Mouse (Mus musculus) intestine, embryonic 14.5 days (tissue): ENCODE measurements around the gene Lhfpl2. TPM values are rescaled to one million over a fixed set of nuclear protein-coding genes. Genes with fewer than 3 reads are reported as not detected.

Experiments
- ATAC-seq: fragments of 200-750 bp; cut with Nextera tagmentation; replicated peaks from 2 replicates; pipeline ENCODE4 v1.8.0; 2017; ENCODE audit warnings: low read depth, moderate number of reproducible peaks, moderate TSS enrichment, moderate library complexity; ENCODE audit not compliant: low FRiP score, low TSS enrichment
- DNase-seq: peaks from one replicate; pipeline ENCODE4 v3.0.0-alpha.2; 2018; ENCODE audit warnings: low spot score
- H3K27ac ChIP-seq: fragments of 300-500 bp; sonication (generic); 2 replicates; pipeline ENCODE4 v1.5.1; 2014; ENCODE audit warnings: low read depth, mild to moderate bottlenecking, control low read depth
- H3K27me3 ChIP-seq: fragments of 300-500 bp; sonication (generic); replicated peaks from 2 replicates; pipeline ENCODE4 v1.6.1; 2014; ENCODE audit warnings: low read length, control low read depth; ENCODE audit not compliant: control insufficient read depth, insufficient read depth
- H3K36me3 ChIP-seq: fragments of 300-500 bp; sonication (generic); 2 replicates; pipeline ENCODE4 v1.6.1; 2014; ENCODE audit warnings: low read length, control low read depth; ENCODE audit not compliant: control insufficient read depth, insufficient read depth
- H3K4me1 ChIP-seq: fragments of 300-500 bp; sonication (generic); replicated peaks from 2 replicates; pipeline ENCODE4 v1.6.1; 2014; ENCODE audit warnings: low read length, control low read depth, mixed read lengths; ENCODE audit not compliant: control insufficient read depth, insufficient read depth
- H3K4me2 ChIP-seq: fragments of 300-500 bp; sonication (generic); 2 replicates; pipeline ENCODE4 v1.6.1; 2014; ENCODE audit warnings: low read length
- H3K4me3 ChIP-seq: fragments of 300-500 bp; sonication (generic); 2 replicates; pipeline ENCODE4 v1.5.1; 2014; ENCODE audit warnings: low read depth, low read length, control low read depth, mixed read lengths
- H3K9ac ChIP-seq: fragments of 300-500 bp; sonication (generic); 2 replicates; pipeline ENCODE4 v1.6.1; 2014; ENCODE audit warnings: mild to moderate bottlenecking, low read length
- H3K9me3 ChIP-seq: fragments of 300-500 bp; sonication (generic); 2 replicates; pipeline ENCODE4 v1.6.1; 2016; ENCODE audit warnings: low read length, control low read depth; ENCODE audit not compliant: control insufficient read depth
- WGBS: fragments of 180-500 bp; shearing (Covaris S2); extraction: QIAGEN DNeasy Blood & Tissue Kit; methylation state at CpG from one replicate; pipeline ENCODE4 v1.1.7; 2014; 5-methylcytosine and 5-hydroxymethylcytosine counted together
- polyA plus RNA-seq: library from polyadenylated mRNA; unstranded; fragments of >200 nt; fragmentation: Nextera tagmentation; extraction: Ambion mirVana; gene quantifications from 2 replicates; pipeline ENCODE4 v1.2.1, GENCODE M21; 2014

The Lhfpl2 gene
- polyA plus RNA-seq, 1 experiment from 2014 or later: 17.3 TPM

GRCm38 (mm10) chr13:94099087-94099486 lies 41.5 kb downstream of the Lhfpl2 start:
- H3K27me3 ChIP-seq: no peaks in the 10 kb centered on the region

GRCm38 (mm10) chr13:94100361-94100760 lies 42.8 kb downstream of the Lhfpl2 start:
- Histone ChIP-seq H3K27me3 (no peaks in the 10 kb centered on the region), H3K9me3 (no peaks in the 10 kb centered on the region), H3K4me1 (peaks cover 15% of the 10 kb centered on the region), H3K4me3 (no peak overlapping the region), H3K36me3 (no peaks in the 10 kb centered on the region), H3K9ac (no peak overlapping the region), H3K4me2 (no peak overlapping the region), H3K27ac (no peak overlapping the region)
- ATAC-seq (no peak), DNase-seq (no peak)
- WGBS: 72% methylated on average over 3 of the region's 3 CpGs

More at GRCm38 (mm10) chr13:94099087-94099486, 41.5 kb downstream of the Lhfpl2 start:
- H3K4me3 ChIP-seq: no peak overlapping the region
- no peaks in the 10 kb centered on the region for H3K36me3 ChIP-seq
- ATAC-seq (no peak), DNase-seq (no peak)
- H3K27ac ChIP-seq: no peak overlapping the region
- 82% methylated on average over 10 of the region's 10 CpGs for WGBS
- no peak overlapping the region for H3K9ac ChIP-seq
- H3K4me2 ChIP-seq: no peak overlapping the region
- H3K9me3 ChIP-seq: no peaks in the 10 kb centered on the region
- H3K4me1 ChIP-seq: peaks cover 3% of the 10 kb centered on the region; the same call in 1 of the 2 replicates

GRCm38 (mm10) chr13:94101020-94101571 lies 43.5 kb downstream of the Lhfpl2 start:
- Histone ChIP-seq H3K27ac (no peak overlapping the region), H3K9ac (no peak overlapping the region), H3K4me1 (peaks cover 21% of the 10 kb centered on the region), H3K27me3 (no peaks in the 10 kb centered on the region), H3K4me2 (no peak overlapping the region), H3K9me3 (no peaks in the 10 kb centered on the region), H3K36me3 (no peaks in the 10 kb centered on the region), H3K4me3 (no peak overlapping the region)
- DNase-seq (no peak), ATAC-seq (no peak)
- 86% methylated on average over 10 of the region's 10 CpGs for WGBS

GRCm38 (mm10) chr13:94104866-94105475 lies 47.4 kb downstream of the Lhfpl2 start:
- H3K4me3 ChIP-seq: no peak overlapping the region
- H3K4me2 ChIP-seq: no peak overlapping the region
- H3K36me3 ChIP-seq: no peaks in the 10 kb centered on the region
- no peaks in the 10 kb centered on the region for H3K27me3 ChIP-seq
- peaks cover 17% of the 10 kb centered on the region for H3K4me1 ChIP-seq
- no peaks in the 10 kb centered on the region for H3K9me3 ChIP-seq
- 60% methylated on average over 8 of the region's 8 CpGs for WGBS
- DNase-seq (no peak), ATAC-seq (no peak)
- H3K27ac ChIP-seq: no peak overlapping the region
- H3K9ac ChIP-seq: no peak overlapping the region

- Histone ChIP-seq H3K4me2 (no peak overlapping the region), H3K9me3 (no peaks in the 10 kb centered on the region), H3K9ac (no peak overlapping the region), H3K4me3 (no peak overlapping the region), H3K27ac (no peak overlapping the region), H3K27me3 (no peaks in the 10 kb centered on the region), H3K4me1 (peaks cover 17% of the 10 kb centered on the region), H3K36me3 (no peaks in the 10 kb centered on the region)
- ATAC-seq (no peak), DNase-seq (no peak)
- WGBS: 82% methylated on average over 8 of the region's 8 CpGs
Measured at GRCm38 (mm10) chr13:94106431-94106830, 48.8 kb downstream of the Lhfpl2 start.

GRCm38 (mm10) chr13:94106983-94107382 lies 49.4 kb downstream of the Lhfpl2 start:
- 86% methylated on average over 7 of the region's 7 CpGs for WGBS
- no peak overlapping the region for H3K4me2 ChIP-seq
- no peak overlapping the region for H3K27ac ChIP-seq

GRCm38 (mm10) chr13:94110556-94110955 lies 53.0 kb downstream of the Lhfpl2 start:
- no peak for DNase-seq
- H3K27ac ChIP-seq: no peak overlapping the region
- 64% methylated on average over 8 of the region's 8 CpGs for WGBS
- H3K4me3 ChIP-seq: no peak overlapping the region
- H3K27me3 ChIP-seq: no peaks in the 10 kb centered on the region
- H3K4me2 ChIP-seq: no peak overlapping the region
- no peaks in the 10 kb centered on the region for H3K36me3 ChIP-seq
- 0 out of 2 replicates have a peak, but pooled peaks cover 3% of the 10 kb centered on the region for H3K9me3 ChIP-seq
- H3K9ac ChIP-seq: no peak overlapping the region
- H3K4me1 ChIP-seq: peaks cover 5% of the 10 kb centered on the region
- no peak for ATAC-seq

More at GRCm38 (mm10) chr13:94106983-94107382, 49.4 kb downstream of the Lhfpl2 start:
- Histone ChIP-seq H3K27me3 (no peaks in the 10 kb centered on the region), H3K9ac (no peak overlapping the region), H3K4me3 (no peak overlapping the region), H3K36me3 (no peaks in the 10 kb centered on the region), H3K9me3 (0 out of 2 replicates have a peak, but pooled peaks cover 3% of the 10 kb centered on the region), H3K4me1 (peaks cover 17% of the 10 kb centered on the region)
- no peak for ATAC-seq
- DNase-seq: no peak

- H3K4me2 ChIP-seq: no peak overlapping the region
- H3K27ac ChIP-seq: no peak overlapping the region
- H3K4me3 ChIP-seq: no peak overlapping the region
- H3K9me3 ChIP-seq: 0 out of 2 replicates have a peak, but pooled peaks cover 10% of the 10 kb centered on the region
- 52% methylated on average over 4 of the region's 4 CpGs for WGBS
- DNase-seq (no peak), ATAC-seq (0 out of 2 replicates have a peak, but pooled peaks have one; percentile 43)
- H3K27me3 ChIP-seq: no peaks in the 10 kb centered on the region
- H3K36me3 ChIP-seq: no peaks in the 10 kb centered on the region
- peaks cover 19% of the 10 kb centered on the region for H3K4me1 ChIP-seq
- no peak overlapping the region for H3K9ac ChIP-seq
Measured at GRCm38 (mm10) chr13:94115476-94115875, 57.9 kb downstream of the Lhfpl2 start.
